Mouse (Mus musculus) ovary, postnatal 36 days (tissue): ENCODE data around the gene Pde6c.
A peak's percentile ranks its signal among the peaks of the same experiment; 100 is the strongest.

Source experiments
- DNase-seq: peaks from one replicate; pipeline ENCODE4 v3.0.0; 2022; ENCODE audit warnings: low spot score, mixed read lengths

The Pde6c gene

GRCm38 (mm10) chr19:38143540-38144271 lies 11.1 kb downstream of the Pde6c start:
- DNase-seq = no peak

- DNase-seq = no peak
Measured at GRCm38 (mm10) chr19:38156243-38156642, 23.7 kb downstream of the Pde6c start.

- no peak for DNase-seq
Measured at GRCm38 (mm10) chr19:38161648-38162354, 29.2 kb downstream of the Pde6c start.

GRCm38 (mm10) chr19:38164633-38165032 lies 32.1 kb downstream of the Pde6c start:
- DNase-seq = no peak

- DNase-seq = no peak
Measured at GRCm38 (mm10) chr19:38179675-38180074, 47.1 kb downstream of the Pde6c start.

GRCm38 (mm10) chr19:38186631-38187344 lies 54.2 kb downstream of the Pde6c start:
- DNase-seq = no peak

- DNase-seq = no peak
Measured at GRCm38 (mm10) chr19:38187345-38187680, 54.7 kb downstream of the Pde6c start.

GRCm38 (mm10) chr19:38190606-38191005 lies 58.0 kb downstream of the Pde6c start:
- DNase-seq = no peak

GRCm38 (mm10) chr19:38191446-38191845 lies 58.9 kb downstream of the Pde6c start:
- no peak for DNase-seq

- no peak for DNase-seq
Measured at GRCm38 (mm10) chr19:38195245-38195644, 62.7 kb downstream of the Pde6c start.

GRCm38 (mm10) chr19:38198731-38199130 lies 66.2 kb downstream of the Pde6c start:
- DNase-seq = no peak

GRCm38 (mm10) chr19:38206669-38207068 lies 74.1 kb downstream of the Pde6c start:
- DNase-seq = no peak

GRCm38 (mm10) chr19:38217696-38218095 lies 85.1 kb downstream of the Pde6c start:
- no peak for DNase-seq

- no peak for DNase-seq
Measured at GRCm38 (mm10) chr19:38223356-38223904, 90.8 kb downstream of the Pde6c start.

- DNase-seq = peak; percentile 89
Measured at GRCm38 (mm10) chr19:38223905-38224684, 91.5 kb downstream of the Pde6c start, which contains the start of gene Fra10ac1. Gene Fra10ac1, minus strand, starts transcription at chr19:38224156.

GRCm38 (mm10) chr19:38224685-38225060 lies 92.1 kb downstream of the Pde6c start:
- DNase-seq = no peak

GRCm38 (mm10) chr19:38228699-38229098 lies 96.1 kb downstream of the Pde6c start:
- no peak for DNase-seq

GRCm38 (mm10) chr19:38232087-38232486 lies 99.5 kb downstream of the Pde6c start:
- DNase-seq = no peak

GRCm38 (mm10) chr19:38232516-38232915 lies 99.9 kb downstream of the Pde6c start:
- DNase-seq = no peak
